Mouse (Mus musculus) cerebellum, adult 2 months (tissue): ENCODE results near the gene Rita1.

ENCODE experiments used
- CTCF ChIP-seq: fragments of 200-500 bp; IDR thresholded peaks from 2 replicates; pipeline ENCODE4 v1.5.1; 2011; ENCODE audit warnings: low read depth, mild to moderate bottlenecking, control low read depth, low read length, moderate library complexity, borderline replicate concordance; ENCODE audit not compliant: insufficient read depth
- POLR2A ChIP-seq: fragments of 200-500 bp; IDR thresholded peaks from 2 replicates; pipeline ENCODE4 v1.6.1; 2011; ENCODE audit warnings: low read length, control low read depth, borderline replicate concordance; ENCODE audit not compliant: insufficient read depth

DNA sequence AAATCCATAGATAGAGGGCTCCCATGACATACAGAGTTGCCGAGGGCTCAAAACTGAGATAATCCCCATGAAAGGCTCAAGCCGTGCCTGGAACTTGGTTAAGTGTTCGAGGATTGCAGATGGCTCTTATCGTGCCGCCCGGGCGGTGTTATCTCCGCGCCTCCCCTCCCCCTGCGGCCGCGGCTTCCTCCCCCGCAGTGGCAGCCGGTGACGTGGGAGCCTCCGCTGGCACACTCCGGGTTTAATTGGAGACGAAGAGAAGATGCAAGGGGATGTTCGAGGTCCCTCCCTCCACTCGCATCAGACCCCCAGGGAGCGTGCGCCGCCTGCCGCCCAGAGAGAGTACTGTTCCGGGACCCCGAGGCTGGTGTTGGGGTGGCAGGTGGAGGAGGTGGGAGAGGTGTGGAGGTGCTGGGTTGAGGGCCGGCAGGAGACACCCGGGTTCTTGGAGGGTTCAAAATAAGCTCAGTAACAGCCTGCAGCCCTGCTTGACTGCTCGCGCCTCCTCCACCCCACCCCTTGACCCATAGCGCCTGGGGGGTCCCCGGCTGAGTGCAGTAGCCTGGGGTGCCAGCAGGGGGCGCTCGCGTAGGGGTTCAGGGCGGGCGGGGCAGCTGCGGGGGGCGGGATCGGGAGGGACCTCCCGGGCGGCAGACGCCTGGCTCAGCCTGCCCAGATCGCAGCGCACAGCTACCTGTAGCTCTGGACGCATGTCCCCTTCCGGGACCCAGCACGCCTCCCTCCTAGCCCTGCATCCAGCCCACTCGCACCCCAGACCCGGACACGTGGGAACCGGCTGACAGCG, 36.4 kb upstream of the Rita1 start, which contains the start of gene Rasal1:
- TF ChIP-seq CTCF (peak; percentile 51; the same call in 1 of the 2 replicates), POLR2A (no peak)
